Mouse (Mus musculus): ENCODE data around the gene Sipa1l1. TPM values are rescaled to one million over a fixed set of nuclear protein-coding genes. Genes with fewer than 3 reads are reported as not detected.

The Sipa1l1 gene
- polyA plus RNA-seq (2016; fragmentation: Nextera tagmentation; extraction: Ambion mirVana), result 35.8 and 41.7 TPM in 2 replicates

DNA sequence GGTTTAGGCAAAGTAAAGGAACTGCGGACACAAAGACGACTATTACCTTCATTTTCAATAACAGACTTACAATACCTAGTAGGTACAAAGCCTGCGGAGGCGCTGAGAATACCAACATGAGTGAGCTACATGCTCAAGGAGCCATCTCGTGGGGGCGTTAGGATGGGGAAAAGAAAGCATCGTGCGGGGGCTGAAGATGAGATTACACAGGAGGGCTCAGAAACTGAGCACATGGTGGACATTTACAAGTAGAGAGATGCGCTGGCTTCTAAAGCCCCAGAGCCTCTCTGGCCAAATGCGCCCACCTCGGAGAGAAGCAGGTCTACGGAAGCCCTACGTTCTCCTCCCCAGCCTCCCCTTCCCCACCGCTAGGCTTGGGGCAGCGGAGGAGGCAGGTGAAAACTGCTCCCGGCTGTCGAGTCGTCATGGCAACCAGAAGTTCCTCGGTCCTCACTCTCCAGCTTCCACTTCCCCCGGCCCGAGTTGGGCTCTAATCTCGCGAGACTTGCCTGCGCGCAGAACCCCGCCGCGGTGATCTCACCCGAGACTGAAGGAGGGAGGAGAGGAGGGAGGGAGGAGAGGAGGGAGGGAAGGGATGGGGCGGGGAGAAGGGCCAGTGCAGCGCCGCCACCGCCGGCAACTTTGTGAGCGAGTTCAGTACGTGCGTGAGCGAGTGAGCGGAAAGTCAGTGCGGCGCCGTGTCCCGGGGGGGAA, at the start of gene Sipa1l1:
Gene Sipa1l1 (plus strand): TSS at position 501 of the 714 bp plus-strand sequence.
- H3K27me3 ChIP-seq, result no peaks in the 10 kb centered on the region
- peak; percentile 88 for ATAC-seq (ENCODE audit: low FRiP score)
- no peaks in the 10 kb centered on the region for H3K9me3 ChIP-seq
- WGBS, result 2% methylated on average over 43 of the region's 43 CpGs
- H3K36me3 ChIP-seq (replicated peaks), result no peaks in the 10 kb centered on the region
- peak within 1 kb of the TSS; percentile 93 for H3K4me2 ChIP-seq
- peak within 1 kb of the TSS; percentile 96 for H3K9ac ChIP-seq
- peak within 1 kb of the TSS; percentile 98 for H3K27ac ChIP-seq
- peaks cover 47% of the 10 kb centered on the region for H3K4me1 ChIP-seq
- peak within 1 kb of the TSS; percentile 89 for H3K4me3 ChIP-seq (replicated peaks)

DNA sequence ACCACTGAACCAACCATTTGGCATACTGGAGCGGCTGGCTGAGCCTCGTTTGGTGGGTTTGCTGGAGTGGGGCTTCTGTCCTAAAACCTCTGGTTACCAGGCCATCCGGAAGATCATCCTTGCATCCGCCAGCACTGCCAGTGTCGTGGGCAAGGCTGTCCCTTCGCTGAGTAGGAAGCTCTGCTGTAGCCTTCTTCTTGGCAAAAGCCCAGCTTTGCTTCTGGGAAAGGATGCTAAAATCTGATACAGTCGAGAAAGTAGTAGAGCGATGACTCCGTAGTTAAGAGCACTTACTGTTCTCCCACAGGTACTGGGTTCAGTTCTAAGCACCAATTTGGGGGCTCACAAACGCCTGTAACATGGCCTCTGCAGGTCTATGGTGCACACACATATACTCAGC, 47.2 kb upstream of the Sipa1l1 start:
- Histone ChIP-seq H3K27ac (no peak overlapping the region), H3K9me3 (no peaks in the 10 kb centered on the region), H3K4me1 (peaks cover 7% of the 10 kb centered on the region; the same call in 1 of the 2 replicates), H3K27me3 (no peaks in the 10 kb centered on the region), H3K4me2 (no peak overlapping the region), H3K9ac (no peak overlapping the region), H3K36me3 (replicated peaks) (no peaks in the 10 kb centered on the region), H3K4me3 (replicated peaks) (no peak overlapping the region)
- ATAC-seq (ENCODE audit: low FRiP score), result no peak
- 84% methylated on average over 10 of the region's 10 CpGs for WGBS

DNA sequence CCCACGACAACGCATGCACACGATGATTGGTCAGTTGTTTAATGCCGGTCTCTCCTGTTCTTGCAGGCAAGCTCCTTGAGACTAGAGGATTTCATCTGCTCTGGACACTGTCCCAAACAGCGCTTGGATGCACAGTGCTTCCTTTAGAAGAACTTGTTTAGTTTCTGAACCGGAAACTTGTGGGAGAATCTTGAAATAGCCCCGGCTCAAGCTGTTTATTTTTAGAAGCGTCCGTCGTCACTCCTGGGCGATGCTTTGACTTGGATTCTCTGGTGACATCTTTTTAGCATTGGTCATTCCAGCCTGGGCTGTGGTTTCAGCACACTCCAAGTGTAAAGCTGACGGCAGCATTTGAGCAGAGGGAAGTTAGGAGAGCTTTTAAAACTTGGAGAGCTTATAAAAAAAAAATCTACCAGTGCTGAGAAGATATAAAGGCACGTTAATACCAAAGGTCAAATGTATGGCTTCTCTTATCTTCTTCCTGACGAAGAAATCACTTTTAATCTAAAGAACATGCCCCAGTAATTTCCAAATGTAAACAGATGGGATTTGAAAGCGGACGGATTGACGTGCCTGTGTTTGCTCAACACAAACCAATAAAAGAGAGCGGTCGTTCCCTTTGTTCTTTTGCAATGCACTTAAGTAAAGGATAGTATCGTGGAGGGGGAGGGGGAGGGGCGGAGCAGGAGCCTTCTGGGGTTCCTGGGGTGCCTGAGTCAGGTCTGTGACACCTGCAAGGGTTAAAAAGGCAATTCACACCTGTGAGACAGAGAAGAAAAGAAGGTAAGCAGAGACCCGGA, 46.5 kb upstream of the Sipa1l1 start:
- Histone ChIP-seq H3K4me3 (replicated peaks) (no peak overlapping the region), H3K4me2 (no peak overlapping the region), H3K9ac (no peak overlapping the region), H3K4me1 (peaks cover 7% of the 10 kb centered on the region; the same call in 1 of the 2 replicates), H3K36me3 (replicated peaks) (no peaks in the 10 kb centered on the region), H3K27me3 (no peaks in the 10 kb centered on the region), H3K9me3 (no peaks in the 10 kb centered on the region), H3K27ac (0 out of 2 replicates have a peak overlapping the region, but pooled peaks have one; percentile 46)
- 41% methylated on average over 22 of the region's 22 CpGs for WGBS
- no peak for ATAC-seq (ENCODE audit: low FRiP score)

DNA sequence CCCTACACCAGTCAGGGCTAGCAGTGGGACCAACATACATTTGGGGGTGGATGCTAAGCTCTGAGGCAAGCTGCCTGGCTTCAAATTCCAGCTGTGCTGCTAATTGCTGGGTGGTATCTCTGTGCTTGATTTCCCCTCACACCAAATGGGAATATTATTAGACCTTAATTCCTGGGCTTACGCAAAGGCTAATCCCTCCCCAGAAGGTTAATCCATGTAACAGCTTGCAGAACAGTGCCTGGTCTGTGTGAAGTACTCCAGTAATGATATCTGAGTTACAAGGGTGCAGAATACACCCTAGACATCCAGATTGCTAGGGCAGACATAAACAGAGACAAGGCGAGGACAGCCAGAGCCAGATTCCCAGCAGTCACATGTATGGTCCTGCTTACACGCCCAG, 42.3 kb upstream of the Sipa1l1 start:
- H3K36me3 ChIP-seq (replicated peaks), result no peaks in the 10 kb centered on the region
- H3K4me2 ChIP-seq, result no peak overlapping the region
- peaks cover 6% of the 10 kb centered on the region; the same call in 1 of the 2 replicates for H3K4me1 ChIP-seq
- ATAC-seq (ENCODE audit: low FRiP score), result no peak
- no peak overlapping the region for H3K27ac ChIP-seq
- 80% methylated on average over 3 of the region's 3 CpGs for WGBS
- no peak overlapping the region for H3K9ac ChIP-seq
- no peaks in the 10 kb centered on the region for H3K9me3 ChIP-seq
- no peak overlapping the region for H3K4me3 ChIP-seq (replicated peaks)
- no peaks in the 10 kb centered on the region for H3K27me3 ChIP-seq

DNA sequence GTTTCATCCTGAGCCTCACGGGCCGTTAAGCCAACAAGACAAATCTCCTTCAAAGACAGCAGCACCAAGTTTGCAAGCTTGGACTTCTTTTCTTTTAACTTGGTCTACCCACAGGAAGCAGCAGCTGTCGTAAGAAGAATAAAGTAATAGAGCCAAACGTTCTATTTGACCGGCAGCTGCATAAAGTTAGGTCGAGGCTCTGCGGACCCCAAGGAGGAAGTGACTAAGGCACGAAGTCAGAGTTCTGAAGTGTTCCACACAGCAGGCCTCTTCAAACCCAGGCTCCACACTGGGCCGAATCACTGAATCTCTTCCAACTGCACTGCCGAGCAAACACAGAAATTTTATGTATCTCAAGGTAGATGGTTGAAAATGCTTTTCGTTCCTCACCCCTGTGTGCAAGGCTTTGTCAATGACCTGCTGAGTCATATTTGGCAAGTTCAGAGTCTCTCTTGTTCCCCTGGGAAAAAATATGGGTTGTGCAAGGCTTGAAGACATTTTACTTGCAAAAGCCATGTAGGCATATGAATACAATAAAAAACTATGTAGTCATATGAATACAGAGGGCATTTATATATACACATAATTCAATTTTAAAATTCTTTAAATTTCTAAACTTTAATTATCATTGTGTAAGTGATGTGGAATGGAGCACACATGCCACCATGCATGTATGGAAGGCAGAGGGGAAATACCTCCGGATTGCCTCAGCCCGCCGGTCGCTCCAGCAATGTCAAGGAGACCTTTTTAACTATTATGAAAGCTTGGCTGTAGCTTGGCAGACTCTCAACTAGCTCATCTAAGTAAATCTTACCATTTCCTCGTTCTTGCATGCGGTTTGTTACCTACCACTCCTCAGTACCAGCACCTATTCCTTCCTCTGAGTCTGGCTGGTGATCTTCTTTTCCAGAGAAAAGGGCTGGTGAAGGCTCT, 29.6 kb upstream of the Sipa1l1 start:
- 92% methylated on average over 17 of the region's 17 CpGs for WGBS
- no peaks in the 10 kb centered on the region for H3K4me1 ChIP-seq
- H3K9me3 ChIP-seq, result no peaks in the 10 kb centered on the region
- H3K9ac ChIP-seq, result no peak overlapping the region
- no peaks in the 10 kb centered on the region for H3K36me3 ChIP-seq (replicated peaks)
- no peak for ATAC-seq (ENCODE audit: low FRiP score)
- H3K27me3 ChIP-seq, result 0 out of 2 replicates have a peak, but pooled peaks cover 1% of the 10 kb centered on the region
- no peak overlapping the region for H3K27ac ChIP-seq
- H3K4me3 ChIP-seq (replicated peaks), result no peak overlapping the region
- no peak overlapping the region for H3K4me2 ChIP-seq

DNA sequence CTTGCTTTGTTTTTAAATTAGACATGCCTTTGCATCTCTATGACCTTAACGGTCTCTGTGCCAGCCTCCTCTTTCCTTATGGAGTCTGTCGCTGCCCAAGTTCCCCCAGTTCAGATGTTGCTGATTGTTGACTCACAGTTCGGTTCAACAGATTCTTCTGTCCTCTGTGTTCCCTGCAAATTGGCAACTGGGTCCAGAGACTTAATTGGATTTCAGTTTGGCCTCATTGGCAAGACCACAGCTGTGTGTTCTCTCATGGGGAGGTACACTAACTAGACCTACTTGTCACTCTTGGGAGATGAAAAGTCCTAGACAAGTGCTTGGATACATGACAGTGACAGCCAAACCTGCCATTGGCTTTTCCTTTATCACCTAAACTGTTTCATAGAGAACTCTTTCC, 25.7 kb upstream of the Sipa1l1 start:
- no peak overlapping the region for H3K9ac ChIP-seq
- no peak overlapping the region for H3K27ac ChIP-seq
- H3K4me3 ChIP-seq (replicated peaks), result no peak overlapping the region
- ATAC-seq (ENCODE audit: low FRiP score), result no peak
- 80% methylated on average over 3 of the region's 3 CpGs for WGBS
- H3K27me3 ChIP-seq, result 0 out of 2 replicates have a peak, but pooled peaks cover 4% of the 10 kb centered on the region
- H3K36me3 ChIP-seq (replicated peaks), result no peaks in the 10 kb centered on the region
- H3K4me2 ChIP-seq, result no peak overlapping the region
- H3K4me1 ChIP-seq, result peaks cover 27% of the 10 kb centered on the region
- H3K9me3 ChIP-seq, result no peaks in the 10 kb centered on the region

DNA sequence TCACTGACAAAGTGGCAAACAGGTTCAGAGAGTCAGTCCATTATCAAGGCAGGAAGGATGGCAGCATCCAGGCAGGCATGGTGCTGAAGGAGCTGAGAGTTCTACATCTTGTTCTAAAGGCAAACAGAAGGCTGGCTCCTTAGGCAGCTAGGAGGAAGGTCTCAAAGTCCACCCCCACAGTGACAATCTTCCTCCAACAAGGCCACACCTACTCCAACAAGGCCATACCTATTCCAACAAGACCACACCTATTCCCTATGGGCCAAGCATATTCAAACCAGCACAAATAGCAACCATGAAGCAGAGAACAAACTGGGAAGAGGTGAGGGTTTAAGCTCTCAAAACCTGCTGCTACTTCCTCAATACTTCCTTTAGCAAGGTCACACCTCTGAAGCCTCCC, 23.9 kb upstream of the Sipa1l1 start:
- no peak overlapping the region for H3K4me2 ChIP-seq
- peaks cover 28% of the 10 kb centered on the region for H3K4me1 ChIP-seq
- no peaks in the 10 kb centered on the region for H3K36me3 ChIP-seq (replicated peaks)
- no peak for ATAC-seq (ENCODE audit: low FRiP score)
- no peak overlapping the region for H3K27ac ChIP-seq
- H3K9me3 ChIP-seq, result no peaks in the 10 kb centered on the region
- H3K27me3 ChIP-seq, result 0 out of 2 replicates have a peak, but pooled peaks cover 4% of the 10 kb centered on the region
- H3K4me3 ChIP-seq (replicated peaks), result no peak overlapping the region
- H3K9ac ChIP-seq, result no peak overlapping the region

DNA sequence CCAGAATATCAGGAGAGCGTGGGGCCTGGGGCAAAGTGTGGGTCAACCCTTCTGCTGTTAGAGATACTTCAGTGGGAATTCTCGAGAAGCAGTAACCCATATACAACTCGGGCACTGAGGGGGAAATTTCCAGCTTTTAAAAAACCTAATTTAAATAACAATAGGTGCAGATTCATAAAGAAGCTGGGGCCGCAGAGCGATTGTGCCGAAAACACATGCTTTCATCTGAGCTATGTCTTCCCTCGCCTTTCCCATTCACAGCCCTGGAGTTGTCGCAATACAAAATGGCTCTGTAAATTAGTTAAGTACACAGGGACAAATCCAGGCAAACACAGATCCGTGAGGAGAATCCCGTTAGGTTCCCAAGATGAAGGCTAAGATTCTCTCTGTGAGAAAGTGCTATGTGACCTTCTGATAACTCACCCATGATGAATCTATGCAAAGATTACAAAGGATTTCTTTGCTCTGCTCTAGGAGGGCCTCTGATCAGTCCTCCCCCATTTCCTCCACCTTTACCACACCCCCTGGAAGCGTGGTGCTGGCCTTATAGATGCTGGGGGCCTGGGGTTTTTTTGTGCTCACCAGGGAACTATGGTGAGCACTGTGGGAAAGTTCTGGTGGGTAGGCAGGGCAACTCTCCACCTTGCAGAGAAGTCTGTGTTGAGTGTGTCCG, 22.0 kb upstream of the Sipa1l1 start:
- Histone ChIP-seq H3K4me2 (no peak overlapping the region), H3K36me3 (replicated peaks) (no peaks in the 10 kb centered on the region), H3K9ac (no peak overlapping the region), H3K4me3 (replicated peaks) (no peak overlapping the region), H3K4me1 (peaks cover 28% of the 10 kb centered on the region), H3K9me3 (no peaks in the 10 kb centered on the region), H3K27me3 (0 out of 2 replicates have a peak, but pooled peaks cover 4% of the 10 kb centered on the region), H3K27ac (0 out of 2 replicates have a peak overlapping the region, but pooled peaks have one; percentile 19)
- ATAC-seq (ENCODE audit: low FRiP score), result peak; percentile 72
- WGBS, result 21% methylated on average over 12 of the region's 12 CpGs

DNA sequence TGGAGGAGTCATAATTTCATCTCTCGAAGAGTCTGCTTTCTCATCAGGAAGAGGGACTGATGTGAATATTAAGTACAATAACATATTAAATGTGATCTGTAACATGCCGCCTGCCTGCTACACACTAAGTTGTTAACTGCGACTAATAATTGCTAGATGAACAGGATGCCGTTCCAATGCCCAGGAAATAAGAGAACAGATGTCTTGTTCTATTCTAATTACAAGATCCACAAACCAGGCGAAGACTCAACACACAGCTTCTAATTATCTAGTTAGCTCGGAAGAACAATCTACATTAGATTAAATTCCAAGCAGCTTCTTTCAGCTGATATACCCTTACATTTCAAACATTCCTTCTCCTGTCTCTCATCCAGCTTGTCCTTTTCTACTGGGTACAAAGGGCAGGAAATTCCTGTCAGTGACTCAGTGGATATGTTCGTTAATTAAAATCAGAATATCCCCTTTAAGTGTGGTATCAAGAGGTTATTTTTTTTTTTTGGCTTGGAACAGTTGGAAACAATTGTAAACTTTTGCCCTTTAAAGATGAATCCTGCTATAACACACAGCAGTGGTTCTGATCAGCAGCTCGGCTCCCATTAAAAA, 20.7 kb upstream of the Sipa1l1 start:
- peaks cover 28% of the 10 kb centered on the region for H3K4me1 ChIP-seq
- H3K4me3 ChIP-seq (replicated peaks), result no peak overlapping the region
- H3K27ac ChIP-seq, result no peak overlapping the region
- H3K4me2 ChIP-seq, result no peak overlapping the region
- WGBS, result 56% methylated on average over 8 of the region's 8 CpGs
- H3K36me3 ChIP-seq (replicated peaks), result no peaks in the 10 kb centered on the region
- ATAC-seq (ENCODE audit: low FRiP score), result no peak
- 0 out of 2 replicates have a peak, but pooled peaks cover 4% of the 10 kb centered on the region for H3K27me3 ChIP-seq
- no peak overlapping the region for H3K9ac ChIP-seq
- H3K9me3 ChIP-seq, result no peaks in the 10 kb centered on the region

DNA sequence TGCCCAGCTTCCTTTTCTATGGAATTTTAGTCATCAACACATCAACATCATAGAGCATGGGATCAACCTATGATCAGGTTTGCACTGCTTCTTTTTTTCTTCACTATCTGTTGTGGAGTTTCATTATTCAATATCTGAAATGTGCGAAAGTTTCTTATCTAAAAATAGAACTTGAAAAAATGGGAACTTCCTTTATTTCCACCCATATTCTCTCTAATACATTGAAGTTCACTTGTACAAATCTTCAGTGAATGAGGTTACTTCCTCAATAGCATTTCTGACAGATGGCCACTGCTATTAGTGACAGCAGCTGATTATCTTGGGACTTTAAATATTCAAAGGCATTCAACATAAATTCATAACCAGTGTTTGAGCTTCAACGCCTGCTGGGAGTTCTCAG, 18.1 kb upstream of the Sipa1l1 start:
- 85% methylated on average over 2 of the region's 2 CpGs for WGBS
- Histone ChIP-seq H3K27ac (no peak overlapping the region), H3K4me2 (no peak overlapping the region), H3K4me3 (replicated peaks) (no peak overlapping the region), H3K36me3 (replicated peaks) (no peaks in the 10 kb centered on the region), H3K9me3 (no peaks in the 10 kb centered on the region), H3K4me1 (peaks cover 24% of the 10 kb centered on the region), H3K9ac (no peak overlapping the region), H3K27me3 (no peaks in the 10 kb centered on the region)
- ATAC-seq (ENCODE audit: low FRiP score), result no peak

DNA sequence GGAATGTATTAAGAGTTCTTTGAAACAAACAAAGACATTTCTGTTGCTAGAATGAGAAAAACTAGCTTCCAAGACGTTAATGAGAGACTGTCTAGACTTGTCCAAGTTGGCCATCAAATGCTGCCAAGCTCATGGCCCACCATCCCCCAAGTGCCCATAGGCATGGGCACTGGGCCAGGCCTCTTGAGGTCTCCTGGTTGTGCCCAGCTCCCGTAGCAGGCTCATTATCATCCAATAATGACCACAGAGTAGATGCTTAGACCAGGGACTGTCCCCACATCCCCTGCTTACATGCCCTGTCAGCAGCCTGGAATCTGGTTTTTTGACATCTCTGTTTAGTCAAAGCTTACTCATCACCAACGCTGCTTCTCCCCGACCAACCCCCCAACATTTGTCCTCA, 14.6 kb upstream of the Sipa1l1 start:
- no peak overlapping the region for H3K9ac ChIP-seq
- H3K9me3 ChIP-seq, result no peaks in the 10 kb centered on the region
- no peaks in the 10 kb centered on the region for H3K36me3 ChIP-seq (replicated peaks)
- H3K27ac ChIP-seq, result no peak overlapping the region
- ATAC-seq (ENCODE audit: low FRiP score), result no peak
- H3K4me1 ChIP-seq, result no peaks in the 10 kb centered on the region
- H3K4me3 ChIP-seq (replicated peaks), result no peak overlapping the region
- no peak overlapping the region for H3K4me2 ChIP-seq
- 88% methylated on average over 4 of the region's 4 CpGs for WGBS
- H3K27me3 ChIP-seq, result no peaks in the 10 kb centered on the region
